Mouse (Mus musculus) megakaryocyte, adult 5-6 weeks (primary cell): ENCODE measurements around the gene Adarb1. TPM values are rescaled to one million over a fixed set of nuclear protein-coding genes. Genes with fewer than 3 reads are reported as not detected.

Experiments used
- ATAC-seq: 2 replicates; pipeline ENCODE4 v1.8.0; 2016; ENCODE audit warnings: mild to moderate bottlenecking, inconsistent platforms; ENCODE audit not compliant: poor library complexity, severe bottlenecking
- total RNA-seq, 2 experiments: library from RNA; stranded (forward) in 1 of 2; stranded (reverse) in 1 of 2; fragments of 153-499, 151-499 nt in 1 of 2; fragments of 221-1000, 200-1000 nt in 1 of 2; gene quantifications; 2 replicates each; pipeline versions ENCODE4 v1.2.3 to v1.2.4; 2015 to 2017

Adarb1 gene
- total RNA-seq, 2 experiments from 2014 or later, result 0.02 to 0.37 TPM

GRCm38 (mm10) chr10:77240764-77241163 lies 177.3 kb downstream of the Adarb1 start:
- no peak for ATAC-seq

Other genes starting within 250 kb of the Adarb1 start
- gene Pofut2, start 159.1 kb downstream of the Adarb1 start, total RNA-seq (2015), result 16.2 and 17.2 TPM in 2 replicates
- gene Pofut2, start 159.1 kb downstream of the Adarb1 start, total RNA-seq (2017), result 11.0 and 19.2 TPM in 2 replicates
- 11.5 and 11.7 TPM in 2 replicates for gene Fam207a, start 97.5 kb upstream of the Adarb1 start, total RNA-seq (2015)
- gene Fam207a, start 97.5 kb upstream of the Adarb1 start, total RNA-seq (2017), result 36.3 and 46.5 TPM in 2 replicates
- 342 TPM in 2 replicates for gene Itgb2, start 112.0 kb upstream of the Adarb1 start, total RNA-seq (2015)
- gene Itgb2, start 112.0 kb upstream of the Adarb1 start, total RNA-seq (2017), result 400 and 419 TPM in 2 replicates
- 82.8 and 97.8 TPM in 2 replicates for gene Pttg1ip, start 163.4 kb upstream of the Adarb1 start, total RNA-seq (2015)
- 50.0 and 54.8 TPM in 2 replicates for gene Pttg1ip, start 163.4 kb upstream of the Adarb1 start, total RNA-seq (2017)
- gene Sumo3, start 187.8 kb upstream of the Adarb1 start, total RNA-seq (2015), result 22.1 and 22.7 TPM in 2 replicates
- 118 and 137 TPM in 2 replicates for gene Sumo3, start 187.8 kb upstream of the Adarb1 start, total RNA-seq (2017)
- not detected in 2 replicates for gene Gm49325, start 187.9 kb upstream of the Adarb1 start, total RNA-seq (2015)
- gene Gm49325, start 187.9 kb upstream of the Adarb1 start, total RNA-seq (2017), result not detected in 2 replicates
- gene Ube2g2, start 204.0 kb upstream of the Adarb1 start, total RNA-seq (2015), result 15.3 and 18.1 TPM in 2 replicates
- 27.4 and 40.0 TPM in 2 replicates for gene Ube2g2, start 204.0 kb upstream of the Adarb1 start, total RNA-seq (2017)